Comparison of ENCODE assay signal across 8 mouse cellular contexts in the genomic region with DNA sequence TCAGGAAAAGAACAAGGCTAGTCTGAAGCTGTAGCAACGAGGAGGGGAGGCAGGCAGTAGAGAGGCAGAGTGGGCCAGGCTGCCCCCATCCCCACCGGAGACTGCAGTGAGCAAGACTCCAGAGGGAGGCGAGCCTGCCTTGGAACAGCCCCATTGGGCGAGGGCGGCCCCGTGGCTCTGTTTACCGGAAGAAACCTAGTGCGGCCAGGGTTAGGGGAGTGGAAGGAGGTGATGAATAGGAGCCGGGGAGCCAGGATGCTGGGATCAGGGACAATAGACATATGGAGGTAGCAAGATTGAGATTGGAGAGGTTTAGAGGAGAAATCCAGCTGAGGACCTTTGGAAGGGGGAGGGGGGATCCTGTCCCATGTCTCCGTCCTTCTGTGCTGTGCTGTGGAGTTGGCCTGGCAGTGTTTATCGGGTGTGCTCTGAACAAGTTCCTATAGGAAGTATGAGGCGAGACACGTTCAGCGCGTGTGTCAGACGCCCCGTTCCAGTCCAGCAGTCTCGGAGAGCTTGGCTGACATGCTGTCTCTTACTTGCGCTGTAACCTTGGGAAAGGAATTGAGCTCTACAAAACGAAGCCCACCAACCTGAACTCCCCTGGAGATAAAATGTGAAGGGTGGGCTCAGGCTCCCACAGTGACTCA. TPM values are rescaled to one million over a fixed set of nuclear protein-coding genes. Genes with fewer than 3 reads are reported as not detected.
DNase-seq lines count a peak whose midpoint lies in the region; ATAC-seq lines count a peak whose summit lies in the region.

No protein-coding gene starts in this region.

- intact Hi-C loops in left cerebral cortex, postnatal 14 days (cut with DNase I), result no loop called here

- H3K4me2 ChIP-seq in heart, embryonic 11.5 days, result peak overlapping the region; percentile 54
- H3K4me2 ChIP-seq in embryonic facial prominence, embryonic 12.5 days (replicated peaks), result peak overlapping the region; percentile 43
- H3K4me2 ChIP-seq in hindbrain, embryonic 15.5 days, result peak overlapping the region; percentile 35
- peak overlapping the region; percentile 41 for H3K4me2 ChIP-seq in midbrain, embryonic 13.5 days (replicated peaks)

- WGBS in heart, embryonic 11.5 days (ENCODE audit: insufficient replicate concordance), result 16% methylated on average over 20 of the region's 20 CpGs
- WGBS in embryonic facial prominence, embryonic 12.5 days, result 19% methylated on average over 20 of the region's 20 CpGs
- WGBS in hindbrain, embryonic 15.5 days, result 16% methylated on average over 20 of the region's 20 CpGs
- 12% methylated on average over 20 of the region's 20 CpGs for WGBS in midbrain, embryonic 13.5 days

- H3K4me3 ChIP-seq in heart, embryonic 11.5 days (ENCODE audit: low read depth, low read length), result peak overlapping the region; percentile 12; the same call in 1 of the 2 replicates
- H3K4me3 ChIP-seq in embryonic facial prominence, embryonic 12.5 days, result peak overlapping the region; percentile 8; the same call in 1 of the 2 replicates
- H3K4me3 ChIP-seq in hindbrain, embryonic 15.5 days, result no peak overlapping the region
- 0 out of 2 replicates have a peak overlapping the region, but pooled peaks have one; percentile 8 for H3K4me3 ChIP-seq in midbrain, embryonic 13.5 days (replicated peaks)

- 0 out of 2 replicates have a peak, but pooled peaks cover 2% of the 10 kb centered on the region for H3K27me3 ChIP-seq in heart, embryonic 11.5 days (ENCODE audit: control insufficient read depth, insufficient read depth, low read length)
- H3K27me3 ChIP-seq in embryonic facial prominence, embryonic 12.5 days, result 0 out of 2 replicates have a peak, but pooled peaks cover 3% of the 10 kb centered on the region
- no peaks in the 10 kb centered on the region for H3K27me3 ChIP-seq in hindbrain, embryonic 15.5 days
- peaks cover 13% of the 10 kb centered on the region; the same call in 1 of the 2 replicates for H3K27me3 ChIP-seq in midbrain, embryonic 13.5 days

- no peak for DNase-seq in heart, adult 9 months (ENCODE audit: low spot score in 2 of 2)
- no peak for DNase-seq in ovary, postnatal 14 days (ENCODE audit: low spot score)
- no peak for DNase-seq in adrenal gland, adult 2 months
- no peak for DNase-seq in left cerebral cortex, postnatal 14 days (ENCODE audit: low spot score in 2 of 2)

- H3K36me3 ChIP-seq in heart, embryonic 11.5 days (ENCODE audit: control insufficient read depth, insufficient read depth, low read length), result no peaks in the 10 kb centered on the region
- no peaks in the 10 kb centered on the region for H3K36me3 ChIP-seq in embryonic facial prominence, embryonic 12.5 days
- no peaks in the 10 kb centered on the region for H3K36me3 ChIP-seq in hindbrain, embryonic 15.5 days
- H3K36me3 ChIP-seq in midbrain, embryonic 13.5 days, result no peaks in the 10 kb centered on the region

- no peaks in the 10 kb centered on the region for H3K9me3 ChIP-seq in heart, embryonic 11.5 days (replicated peaks; ENCODE audit: control insufficient read depth, low read length)
- H3K9me3 ChIP-seq in embryonic facial prominence, embryonic 12.5 days, result no peaks in the 10 kb centered on the region
- no peaks in the 10 kb centered on the region for H3K9me3 ChIP-seq in hindbrain, embryonic 15.5 days
- H3K9me3 ChIP-seq in midbrain, embryonic 13.5 days, result no peaks in the 10 kb centered on the region

- peak overlapping the region; percentile 41 for H3K27ac ChIP-seq in heart, embryonic 11.5 days (ENCODE audit: low read depth, low read length)
- H3K27ac ChIP-seq in embryonic facial prominence, embryonic 12.5 days, result 0 out of 2 replicates have a peak overlapping the region, but pooled peaks have one; percentile 7
- no peak overlapping the region for H3K27ac ChIP-seq in hindbrain, embryonic 15.5 days (replicated peaks)
- H3K27ac ChIP-seq in midbrain, embryonic 13.5 days, result no peak overlapping the region

- ATAC-seq in heart, embryonic 11.5 days (replicated peaks; ENCODE audit: insufficient number of reproducible peaks, low FRiP score, low TSS enrichment), result no peak
- ATAC-seq in embryonic facial prominence, embryonic 12.5 days (ENCODE audit: insufficient number of reproducible peaks, insufficient read depth, low FRiP score, low TSS enrichment), result no peak; the same call in 1 of the 2 replicates
- ATAC-seq in hindbrain, embryonic 15.5 days (ENCODE audit: low FRiP score, low read depth), result no peak
- peak; percentile 35 for ATAC-seq in midbrain, embryonic 13.5 days

- H3K9ac ChIP-seq in heart, embryonic 11.5 days (ENCODE audit: low read depth, low read length), result peak overlapping the region; percentile 43; the same call in 1 of the 2 replicates
- H3K9ac ChIP-seq in embryonic facial prominence, embryonic 12.5 days, result peak overlapping the region; percentile 6; the same call in 1 of the 2 replicates
- no peak overlapping the region for H3K9ac ChIP-seq in hindbrain, embryonic 15.5 days
- no peak overlapping the region; the same call in 1 of the 2 replicates for H3K9ac ChIP-seq in midbrain, embryonic 13.5 days (replicated peaks)

- peaks cover 50% of the 10 kb centered on the region for H3K4me1 ChIP-seq in heart, embryonic 11.5 days (ENCODE audit: control insufficient read depth, insufficient read depth, low read length)
- peaks cover 58% of the 10 kb centered on the region for H3K4me1 ChIP-seq in embryonic facial prominence, embryonic 12.5 days
- peaks cover 68% of the 10 kb centered on the region for H3K4me1 ChIP-seq in hindbrain, embryonic 15.5 days (replicated peaks)
- peaks cover 69% of the 10 kb centered on the region for H3K4me1 ChIP-seq in midbrain, embryonic 13.5 days (replicated peaks)

RNA-seq across cellular contexts. Expression of gene Optc, which starts 17.7 kb away (rescaled TPM):
- polyA plus RNA-seq in heart, embryonic 11.5 days (2014; fragmentation: Nextera tagmentation; extraction: Ambion mirVana), result 0.21 and 1.0 TPM in 2 replicates
- 1.1 and 1.3 TPM in 2 replicates for polyA plus RNA-seq in embryonic facial prominence, embryonic 12.5 days (2016; fragmentation: Nextera tagmentation; extraction: Ambion mirVana)
- polyA plus RNA-seq in hindbrain, embryonic 15.5 days (2015; fragmentation: Nextera tagmentation; extraction: Ambion mirVana), result 3.0 and 3.9 TPM in 2 replicates
- 4.0 and 4.9 TPM in 2 replicates for polyA plus RNA-seq in midbrain, embryonic 13.5 days (2015; fragmentation: Nextera tagmentation; extraction: Ambion mirVana)
- total RNA-seq in adrenal gland, adult 2 months (2021), result 1 to 10 TPM in 1 of 2 experiments, under 1 TPM in 1; 0.98 to 1.0 TPM
- 0.83 and 1.3 TPM in 2 replicates for polyA plus RNA-seq in adrenal gland, adult 2 months (2012; rRNA removed)
- total RNA-seq in left cerebral cortex, postnatal 14 days (2021), result 1 to 10 TPM; 1.9 to 2.2 TPM

RNA-seq across cellular contexts. Expression of gene Prelp, which starts 31.1 kb away (rescaled TPM):
- polyA plus RNA-seq in heart, embryonic 11.5 days (2014; fragmentation: Nextera tagmentation; extraction: Ambion mirVana), result 0.55 and 1.1 TPM in 2 replicates
- 1.9 and 2.2 TPM in 2 replicates for polyA plus RNA-seq in embryonic facial prominence, embryonic 12.5 days (2016; fragmentation: Nextera tagmentation; extraction: Ambion mirVana)
- polyA plus RNA-seq in hindbrain, embryonic 15.5 days (2015; fragmentation: Nextera tagmentation; extraction: Ambion mirVana), result 12.0 and 18.0 TPM in 2 replicates
- 4.4 and 6.5 TPM in 2 replicates for polyA plus RNA-seq in midbrain, embryonic 13.5 days (2015; fragmentation: Nextera tagmentation; extraction: Ambion mirVana)
- total RNA-seq in adrenal gland, adult 2 months (2021), result 10 to 100 TPM; 54.7 to 70.2 TPM
- 30.6 and 44.4 TPM in 2 replicates for polyA plus RNA-seq in adrenal gland, adult 2 months (2012; rRNA removed)
- total RNA-seq in left cerebral cortex, postnatal 14 days (2021), result 1 to 10 TPM; 4.2 to 5.7 TPM

Comparison
In these comparisons a context has a peak if more than half of its experiments do, and no peak if none do; other contexts are left out.
1. H3K27ac ChIP-seq: peak in heart, embryonic 11.5 days (single experiment) and embryonic facial prominence, embryonic 12.5 days (single experiment); none in hindbrain, embryonic 15.5 days (single experiment) and midbrain, embryonic 13.5 days (single experiment).
2. H3K9ac ChIP-seq: peak in heart, embryonic 11.5 days (single experiment) and embryonic facial prominence, embryonic 12.5 days (single experiment); none in hindbrain, embryonic 15.5 days (single experiment) and midbrain, embryonic 13.5 days (single experiment).
3. Peak in every context shown above with its lines, with median percentiles within 50 percentile points of each other: H3K4me2 ChIP-seq.